Comparison of ENCODE assay signal across 8 mouse cellular contexts in genomic region chr12:54862606-54863535, GRCm38 (mm10). TPM values are rescaled to one million over a fixed set of nuclear protein-coding genes. Genes with fewer than 3 reads are reported as not detected.
DNase-seq lines count a peak whose midpoint lies in the region; ATAC-seq and TF ChIP-seq lines count a peak whose summit lies in the region.

Gene Cfl2, minus strand, starts transcription at chr12:54862877.

- TF ChIP-seq POLR2A in myocyte (IDR thresholded peaks at IDR 0.05; ENCODE audit: insufficient read length, low read depth), result peak; percentile 83

- DNase-seq in kidney, postnatal 10 days, result peak; percentile 93
- peak; percentile 85 for DNase-seq in liver, embryonic 11.5 days (ENCODE audit: low spot score)
- DNase-seq in spleen, postnatal 4 days (ENCODE audit: low spot score in 2 of 2), result peak; percentile 79 to 89

- peaks cover 35% of the 10 kb centered on the region for H3K36me3 ChIP-seq in heart, embryonic 13.5 days
- no peaks in the 10 kb centered on the region; the same call in 1 of the 2 replicates for H3K36me3 ChIP-seq in liver, embryonic 11.5 days (ENCODE audit: control insufficient read depth, insufficient read depth, low read length)
- H3K36me3 ChIP-seq in myocyte (ENCODE audit: control insufficient read depth, insufficient read depth), result peaks cover 19% of the 10 kb centered on the region

- no peaks in the 10 kb centered on the region for H3K27me3 ChIP-seq in heart, embryonic 13.5 days (replicated peaks)
- no peaks in the 10 kb centered on the region for H3K27me3 ChIP-seq in liver, embryonic 11.5 days (replicated peaks; ENCODE audit: control insufficient read depth, insufficient read depth, low read length)
- H3K27me3 ChIP-seq in myocyte (ENCODE audit: control insufficient read depth, insufficient read depth, insufficient read length), result no peaks in the 10 kb centered on the region

- under 1% methylated on average over 59 of the region's 82 CpGs for WGBS in heart, embryonic 13.5 days
- WGBS in liver, embryonic 11.5 days, result under 1% methylated on average over 71 of the region's 82 CpGs

- peaks cover 33% of the 10 kb centered on the region for H3K79me2 ChIP-seq in myocyte (ENCODE audit: control insufficient read depth, insufficient read depth)

- ATAC-seq in CD4-positive, CD25-positive, alpha-beta regulatory T cell, adult 4 months, result peak; percentile 74
- peak; percentile 89 for ATAC-seq in erythroid progenitor cell, adult 5-6 weeks (replicated peaks; ENCODE audit: low FRiP score, poor library complexity, severe bottlenecking)
- peak; percentile 90 for ATAC-seq in heart, embryonic 13.5 days (ENCODE audit: extremely low read depth, insufficient number of reproducible peaks, low FRiP score, low TSS enrichment)
- ATAC-seq in liver, embryonic 11.5 days (replicated peaks; ENCODE audit: low FRiP score), result peak; percentile 92

- no peaks in the 10 kb centered on the region for H3K4me1 ChIP-seq in brown adipose tissue, adult 24 weeks (ENCODE audit: control insufficient read depth, insufficient read depth, insufficient read length, low read length)
- peaks cover 27% of the 10 kb centered on the region for H3K4me1 ChIP-seq in heart, embryonic 13.5 days
- H3K4me1 ChIP-seq in liver, embryonic 11.5 days (replicated peaks; ENCODE audit: control insufficient read depth, insufficient read depth, low read length), result peaks cover 2% of the 10 kb centered on the region; the same call in 1 of the 2 replicates

- peak within 1 kb of the TSS; percentile 96 for H3K4me3 ChIP-seq in brown adipose tissue, adult 24 weeks (ENCODE audit: insufficient read depth, low read depth, low read length)
- H3K4me3 ChIP-seq in heart, embryonic 13.5 days, result peak within 1 kb of the TSS; percentile 81
- H3K4me3 ChIP-seq in liver, embryonic 11.5 days (ENCODE audit: low read depth, low read length), result peak within 1 kb of the TSS; percentile 75
- H3K4me3 ChIP-seq in myocyte, result peak within 1 kb of the TSS; percentile 49

- H3K9me3 ChIP-seq in heart, embryonic 13.5 days, result no peaks in the 10 kb centered on the region
- H3K9me3 ChIP-seq in liver, embryonic 11.5 days (ENCODE audit: control insufficient read depth, low read length), result no peaks in the 10 kb centered on the region

- H3ac ChIP-seq in myocyte (ENCODE audit: control insufficient read depth, insufficient read length), result peak within 1 kb of the TSS; percentile 80

- peak within 1 kb of the TSS; percentile 90 for H3K27ac ChIP-seq in brown adipose tissue, adult 24 weeks (replicated peaks; ENCODE audit: low read depth, low read length)
- H3K27ac ChIP-seq in heart, embryonic 13.5 days (replicated peaks), result peak within 1 kb of the TSS; percentile 99
- peak within 1 kb of the TSS; percentile 90 for H3K27ac ChIP-seq in liver, embryonic 11.5 days (ENCODE audit: low read depth, low read length)

- H3K4me2 ChIP-seq in heart, embryonic 13.5 days, result peak within 1 kb of the TSS; percentile 85
- peak within 1 kb of the TSS; percentile 76 for H3K4me2 ChIP-seq in liver, embryonic 11.5 days
- peak within 1 kb of the TSS; percentile 97 for H3K4me2 ChIP-seq in myocyte (ENCODE audit: low read depth)

- H3K9ac ChIP-seq in heart, embryonic 13.5 days, result peak within 1 kb of the TSS; percentile 98
- peak within 1 kb of the TSS; percentile 85 for H3K9ac ChIP-seq in liver, embryonic 11.5 days (ENCODE audit: low read depth, low read length)

TF ChIP-seq in myocyte, 11 proteins besides CTCF, POLR2A, EP300 and RAD21:
- no peak for TF ChIP-seq MAX (IDR thresholded peaks at IDR 0.05; ENCODE audit: low read depth)
- no peak for TF ChIP-seq E2F4 (IDR thresholded peaks at IDR 0.05; ENCODE audit: insufficient read depth)
- TF ChIP-seq USF1 (IDR thresholded peaks at IDR 0.05; ENCODE audit: low read depth), result no peak
- no peak for TF ChIP-seq CEBPB (IDR thresholded peaks at IDR 0.05; ENCODE audit: insufficient read depth, poor library complexity, severe bottlenecking)
- peak; percentile 78 for TF ChIP-seq POLR2AphosphoS2 (IDR thresholded peaks at IDR 0.05; ENCODE audit: insufficient read length, low read depth)
- no peak for TF ChIP-seq TCF12 (IDR thresholded peaks at IDR 0.05; ENCODE audit: insufficient read depth, poor library complexity, severe bottlenecking)
- no peak for TF ChIP-seq TCF3 (IDR thresholded peaks at IDR 0.05; ENCODE audit: insufficient read length, low read depth)
- no peak for TF ChIP-seq REST (IDR thresholded peaks at IDR 0.05; ENCODE audit: insufficient read depth, insufficient read length)
- TF ChIP-seq MYOG (IDR thresholded peaks at IDR 0.05; ENCODE audit: control insufficient read depth in 1 of 3, insufficient read depth in 1 of 3, insufficient read length in 2 of 3, low read depth in 2 of 3), result peak in 1 of 3 experiments; percentile 2
- no peak for TF ChIP-seq SRF (IDR thresholded peaks at IDR 0.05; ENCODE audit: control insufficient read depth, insufficient read length, low read depth)
- peak in 1 of 3 experiments; percentile 3 for TF ChIP-seq MYOD1 (IDR thresholded peaks at IDR 0.05; ENCODE audit: control insufficient read depth in 1 of 3, insufficient read length in 2 of 3, low read depth in 2 of 3)

RNA-seq across cellular contexts. Expression of gene Cfl2, which starts in this region (rescaled TPM):
- polyA plus RNA-seq in CD4-positive, CD25-positive, alpha-beta regulatory T cell, adult 4 months (2017; shearing (Covaris generic)), result 10 to 100 TPM; 24.0 to 28.2 TPM
- polyA plus RNA-seq in brown adipose tissue, adult 24 weeks (2012; ENCODE audit: insufficient read depth, insufficient read length, missing spikeins), result 196 and 220 TPM in 2 replicates
- total RNA-seq in erythroid progenitor cell, adult 5-6 weeks (2015; ENCODE audit: low replicate concordance), result 21.4 and 23.4 TPM in 2 replicates
- total RNA-seq in erythroid progenitor cell, adult 5-6 weeks (2017; ENCODE audit: low replicate concordance), result 18.8 and 20.2 TPM in 2 replicates
- 416 and 457 TPM in 2 replicates for polyA plus RNA-seq in heart, embryonic 13.5 days (2015; fragmentation: Nextera tagmentation; extraction: Ambion mirVana)
- polyA plus RNA-seq in liver, embryonic 11.5 days (2014; fragmentation: Nextera tagmentation; extraction: Ambion mirVana), result 87.3 TPM in 2 replicates
- polyA plus RNA-seq in myocyte (2012; fragmentation: generic; extraction: Trizol), result 120 TPM

Comparison
In these comparisons a context has a peak if more than half of its experiments do, and no peak if none do; other contexts are left out.
1. Peak in every context shown above with its lines: DNase-seq, ATAC-seq, H3K4me3 ChIP-seq and H3K27ac ChIP-seq.